Mouse (Mus musculus) thymus, postnatal 0 days (tissue): ENCODE data around the gene Prdm11. TPM values are rescaled to one million over a fixed set of nuclear protein-coding genes. Genes with fewer than 3 reads are reported as not detected.
A peak's percentile ranks its signal among the peaks of the same experiment; 100 is the strongest.

Experiments
- DNase-seq: peaks from one replicate; pipeline ENCODE4 v3.0.0-alpha.2; 2015; ENCODE audit warnings: low spot score
- polyA plus RNA-seq: library from polyadenylated mRNA; unstranded; fragments of >200 nt; fragmentation: Nextera tagmentation; extraction: Ambion mirVana; gene quantifications from 2 replicates; pipeline ENCODE4 v1.2.1, GENCODE M21; 2015

The Prdm11 gene
- polyA plus RNA-seq, 1 experiment from 2014 or later, result 6.5 TPM

DNA sequence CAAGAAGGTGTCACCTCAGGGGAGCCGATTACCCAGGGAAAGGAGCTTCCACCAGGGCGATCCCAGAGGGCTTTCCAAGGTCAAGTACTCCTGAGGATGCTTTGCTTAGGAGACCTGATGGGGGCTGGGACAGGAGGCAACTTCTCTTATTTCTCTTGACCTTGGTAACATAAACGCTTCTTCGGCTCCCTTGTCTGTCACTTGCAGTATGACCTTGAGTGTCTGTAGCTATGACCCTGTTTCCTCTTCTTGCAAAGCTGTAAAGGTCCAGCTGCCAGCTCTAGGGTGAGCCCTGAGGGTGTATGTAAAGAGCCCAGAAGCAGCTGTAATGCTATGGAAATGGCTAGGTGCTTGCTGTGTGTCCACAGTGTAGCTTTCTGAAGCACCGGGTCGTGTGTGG, 1.1 kb upstream of the Prdm11 start:
- no peak for DNase-seq

DNA sequence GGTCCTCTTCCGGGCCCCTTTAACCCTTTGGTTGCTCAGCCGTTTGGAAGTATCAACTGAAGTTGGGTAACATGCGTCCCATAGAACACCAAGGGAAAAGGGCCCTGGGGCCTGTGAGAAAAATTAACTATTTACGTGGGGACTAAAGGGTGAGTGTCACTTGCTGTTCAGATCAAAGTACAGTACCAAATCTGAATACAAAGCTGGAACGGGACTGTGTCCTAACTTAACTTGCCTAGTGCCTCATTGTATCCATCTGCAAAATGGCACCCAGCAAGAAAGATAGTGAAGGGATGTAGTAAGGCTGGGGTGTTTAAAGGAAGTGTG, 505 bp upstream of the Prdm11 start:
- no peak for DNase-seq

GRCm38 (mm10) chr2:93045129-93045817, 694 bp downstream of the Prdm11 start:
- peak; percentile 96 for DNase-seq

GRCm38 (mm10) chr2:93043449-93044157, 2.4 kb downstream of the Prdm11 start:
- DNase-seq, result no peak

- peak; percentile 49 for DNase-seq
Measured at GRCm38 (mm10) chr2:93041470-93041869, 4.5 kb downstream of the Prdm11 start.

GRCm38 (mm10) chr2:93040841-93041240, 5.1 kb downstream of the Prdm11 start:
- DNase-seq, result no peak

DNA sequence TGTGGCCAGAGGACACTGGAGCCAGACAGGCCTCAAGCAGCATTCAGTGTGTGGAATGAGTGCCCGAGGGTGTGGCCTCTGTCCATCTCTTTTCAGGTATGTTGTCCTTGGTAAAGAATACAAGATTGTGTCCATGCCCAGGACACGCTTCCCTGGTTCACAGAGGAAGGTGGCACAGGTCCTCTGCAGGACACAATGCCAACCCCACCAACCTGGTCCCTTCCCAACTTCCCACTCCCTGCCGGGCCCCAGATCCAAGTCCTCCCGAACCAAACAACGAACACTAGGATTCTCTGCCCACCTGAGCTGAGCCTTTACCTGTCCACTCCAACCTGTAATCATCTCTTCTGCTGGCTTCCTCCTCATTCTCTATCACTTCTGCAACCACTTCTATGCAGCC, 6.3 kb downstream of the Prdm11 start:
- DNase-seq, result no peak

GRCm38 (mm10) chr2:93039043-93039442, 6.9 kb downstream of the Prdm11 start:
- DNase-seq, result no peak

DNA sequence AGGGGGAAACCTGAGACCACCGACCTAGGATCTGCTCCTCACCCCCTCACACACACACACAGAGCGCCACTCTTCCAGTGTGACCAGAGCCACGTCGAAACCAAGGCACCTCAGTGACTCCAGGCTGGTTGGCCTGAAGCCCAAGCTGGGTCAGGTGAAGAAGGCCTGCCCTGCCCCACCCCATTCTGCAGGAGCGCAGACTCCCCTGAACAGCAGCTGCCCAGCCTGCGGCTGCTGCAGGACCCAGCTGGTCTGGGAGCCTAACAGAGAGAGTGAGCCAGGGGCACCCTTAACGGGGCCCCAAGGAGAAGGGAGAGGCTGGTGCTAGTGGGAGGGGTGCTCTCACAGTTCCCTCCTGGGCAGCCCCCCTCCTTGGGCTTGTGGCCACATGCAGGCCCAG, 10.3 kb downstream of the Prdm11 start:
- DNase-seq, result no peak

DNA sequence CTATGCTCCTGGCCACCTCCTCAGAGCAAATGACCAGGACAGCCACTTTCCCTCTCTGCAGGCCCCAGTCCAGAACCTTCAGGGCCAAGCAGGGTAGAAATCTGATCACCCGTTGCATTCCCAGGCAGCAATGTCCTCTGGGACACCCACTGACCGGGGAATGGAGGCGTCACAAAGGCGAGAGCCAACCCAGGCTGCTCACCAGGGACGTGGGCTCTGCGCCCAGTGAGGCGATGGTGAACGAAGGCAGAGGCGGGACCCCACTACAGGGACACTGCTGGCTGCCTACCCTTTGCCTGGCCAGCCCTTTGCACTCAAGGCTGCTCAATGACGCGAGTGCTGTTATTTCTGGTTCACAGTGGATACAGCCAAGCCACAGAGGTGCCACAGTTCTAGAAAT, 13.3 kb downstream of the Prdm11 start:
- DNase-seq, result no peak

DNA sequence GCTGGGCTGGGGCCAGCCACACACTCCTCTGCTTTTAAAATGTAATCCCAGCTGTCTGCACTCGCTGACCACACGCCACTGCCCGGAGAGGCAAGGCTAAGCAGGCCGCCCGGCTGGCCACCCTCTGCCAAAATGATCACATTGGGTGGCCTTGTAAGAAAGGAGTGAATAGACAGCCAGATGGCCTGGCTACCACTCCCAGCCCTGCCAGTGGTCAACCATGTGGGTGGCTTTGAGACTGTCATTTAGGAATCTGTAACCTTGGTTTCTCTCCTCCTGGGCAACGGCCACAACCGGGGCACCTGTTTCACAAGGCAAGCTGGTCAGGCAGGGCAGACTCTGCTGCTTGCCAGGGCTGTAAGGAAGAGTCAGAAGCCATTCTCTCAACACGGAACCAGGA, 13.9 kb downstream of the Prdm11 start:
- DNase-seq, result no peak

- peak; percentile 71 for DNase-seq
Measured at GRCm38 (mm10) chr2:93031021-93031420, 14.9 kb downstream of the Prdm11 start.

- DNase-seq, result no peak
Measured at GRCm38 (mm10) chr2:93030101-93030500, 15.9 kb downstream of the Prdm11 start.

GRCm38 (mm10) chr2:93029267-93030060, 16.5 kb downstream of the Prdm11 start:
- DNase-seq, result peak; percentile 54

GRCm38 (mm10) chr2:93028865-93029264, 17.1 kb downstream of the Prdm11 start:
- DNase-seq, result no peak

DNA sequence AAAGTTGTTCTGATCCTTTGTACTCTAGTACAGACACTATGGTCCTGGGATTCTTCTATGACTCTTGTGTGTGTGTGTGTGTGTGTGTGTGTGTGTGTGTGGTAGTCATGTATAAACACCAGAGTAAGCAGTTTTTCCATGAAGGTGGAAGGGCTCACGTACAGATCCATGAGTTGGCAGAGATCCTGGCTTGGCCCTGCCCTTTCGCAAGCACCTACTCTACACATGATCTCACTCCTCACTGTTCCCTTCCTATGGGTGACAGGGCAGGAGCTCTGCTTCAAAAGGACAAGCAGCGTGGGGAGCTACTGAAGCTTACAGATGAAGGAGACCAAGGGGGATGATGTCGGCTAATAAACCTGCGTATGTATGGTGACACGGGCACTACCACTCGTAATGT, 18.3 kb downstream of the Prdm11 start:
- DNase-seq, result no peak

- DNase-seq, result no peak
Measured at GRCm38 (mm10) chr2:93024431-93024830, 21.5 kb downstream of the Prdm11 start.

DNA sequence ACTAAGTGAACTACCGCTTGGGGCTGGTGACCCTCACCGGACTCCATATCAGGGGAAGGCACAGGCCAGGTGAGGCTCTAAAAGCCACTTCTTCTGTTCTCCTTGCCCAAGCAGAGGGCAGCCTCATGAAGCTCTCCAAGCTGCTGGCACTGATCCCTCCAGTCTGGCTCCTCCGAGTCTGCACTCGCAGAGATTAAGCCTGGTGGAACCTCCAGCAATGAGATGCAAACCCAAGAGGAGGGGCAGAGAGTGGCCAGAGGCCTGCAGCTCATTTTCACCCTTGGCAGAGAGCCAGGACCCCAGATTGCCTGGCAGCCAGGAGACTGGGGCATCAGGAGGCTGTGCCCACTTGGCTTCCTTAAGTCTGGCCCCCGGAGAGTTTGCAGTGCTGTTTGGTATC, 27.1 kb downstream of the Prdm11 start:
- no peak for DNase-seq

DNA sequence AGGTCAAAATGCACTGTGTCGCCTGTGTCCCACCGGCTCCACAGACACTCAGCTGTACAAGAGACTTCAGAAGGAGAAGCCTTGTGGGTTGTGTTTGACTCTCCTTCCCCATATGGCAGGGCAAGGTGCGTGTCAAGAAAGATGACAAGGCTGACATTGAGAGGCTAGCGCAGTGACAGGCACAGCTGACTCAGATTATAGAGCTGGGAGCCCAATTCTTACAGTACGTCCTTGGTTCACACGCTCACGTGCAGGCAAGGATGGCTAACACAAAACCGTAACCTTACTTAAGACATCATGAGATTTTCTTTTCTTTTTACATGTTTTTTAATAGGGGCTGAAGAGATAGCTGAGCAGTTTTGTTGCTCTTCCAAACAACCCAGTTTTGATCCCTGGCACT, 28.8 kb downstream of the Prdm11 start:
- DNase-seq, result no peak

DNA sequence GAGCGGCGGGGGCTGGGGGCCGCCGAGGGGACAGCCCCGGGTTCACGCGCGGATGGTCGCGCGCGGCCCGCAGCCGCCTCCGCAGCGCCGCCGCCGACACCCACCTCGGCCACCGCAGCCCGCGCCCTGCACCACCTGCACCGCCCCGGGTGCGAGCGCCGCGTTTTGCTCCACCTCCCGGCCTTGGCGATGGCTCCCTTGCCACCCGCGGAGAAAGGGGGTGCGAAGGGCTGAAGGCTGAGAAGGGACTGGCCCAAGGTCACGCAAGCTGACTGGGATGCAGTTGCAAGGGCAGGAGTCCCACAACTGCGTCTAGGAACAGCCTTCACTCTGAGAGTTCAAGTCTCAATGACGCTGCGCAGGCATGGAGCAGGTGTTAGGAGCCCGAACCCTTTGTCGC, 30.9 kb downstream of the Prdm11 start:
- no peak for DNase-seq

- DNase-seq, result peak; percentile 38
Measured at GRCm38 (mm10) chr2:93014093-93014937, 31.7 kb downstream of the Prdm11 start.
